7 mouse cellular contexts compared by ENCODE assay signal in genomic region chr13:21253569-21253968, GRCm38 (mm10). TPM values are rescaled to one million over a fixed set of nuclear protein-coding genes. Genes with fewer than 3 reads are reported as not detected.
DNase-seq lines count a peak whose midpoint lies in the region; ATAC-seq lines count a peak whose summit lies in the region.

No protein-coding gene starts in this region.

- H3K9me3 ChIP-seq in liver, embryonic 11.5 days (ENCODE audit: control insufficient read depth, low read length) = no peaks in the 10 kb centered on the region
- no peaks in the 10 kb centered on the region for H3K9me3 ChIP-seq in embryonic facial prominence, embryonic 15.5 days (replicated peaks)
- H3K9me3 ChIP-seq in limb, embryonic 12.5 days = no peaks in the 10 kb centered on the region
- H3K9me3 ChIP-seq in stomach, embryonic 14.5 days (ENCODE audit: control insufficient read depth, low read depth, low read length) = no peaks in the 10 kb centered on the region

- 2% methylated on average over 12 of the region's 12 CpGs for WGBS in liver, embryonic 11.5 days
- 2% methylated on average over 12 of the region's 12 CpGs for WGBS in embryonic facial prominence, embryonic 15.5 days
- WGBS in limb, embryonic 12.5 days = 1% methylated on average over 12 of the region's 12 CpGs
- WGBS in stomach, embryonic 14.5 days = 2% methylated on average over 12 of the region's 12 CpGs

- H3K27ac ChIP-seq in liver, embryonic 11.5 days (ENCODE audit: low read depth, low read length) = no peak overlapping the region
- no peak overlapping the region for H3K27ac ChIP-seq in embryonic facial prominence, embryonic 15.5 days (replicated peaks)
- H3K27ac ChIP-seq in limb, embryonic 12.5 days = no peak overlapping the region
- no peak overlapping the region for H3K27ac ChIP-seq in stomach, embryonic 14.5 days (ENCODE audit: low read length)

- peak overlapping the region; percentile 61 for H3K4me3 ChIP-seq in liver, embryonic 11.5 days (ENCODE audit: low read depth, low read length)
- H3K4me3 ChIP-seq in embryonic facial prominence, embryonic 15.5 days (replicated peaks) = peak overlapping the region; percentile 51
- peak overlapping the region; percentile 49 for H3K4me3 ChIP-seq in limb, embryonic 12.5 days (replicated peaks)
- H3K4me3 ChIP-seq in stomach, embryonic 14.5 days (ENCODE audit: low read depth, low read length) = peak overlapping the region; percentile 42

- no peak for ATAC-seq in liver, embryonic 11.5 days (replicated peaks; ENCODE audit: low FRiP score)
- no peak for ATAC-seq in embryonic facial prominence, embryonic 15.5 days (ENCODE audit: insufficient number of reproducible peaks, low FRiP score, low TSS enrichment, low read depth)
- ATAC-seq in limb, embryonic 12.5 days (ENCODE audit: insufficient number of reproducible peaks, insufficient read depth, low FRiP score, low TSS enrichment, low read depth) = peak; percentile 46; the same call in 1 of the 2 replicates
- ATAC-seq in stomach, embryonic 14.5 days (ENCODE audit: insufficient number of reproducible peaks, insufficient read depth, low FRiP score, low read depth) = no peak

- peaks cover 4% of the 10 kb centered on the region; the same call in 1 of the 2 replicates for H3K27me3 ChIP-seq in liver, embryonic 11.5 days (replicated peaks; ENCODE audit: control insufficient read depth, insufficient read depth, low read length)
- H3K27me3 ChIP-seq in embryonic facial prominence, embryonic 15.5 days = no peaks in the 10 kb centered on the region; the same call in 1 of the 2 replicates
- peaks cover 28% of the 10 kb centered on the region for H3K27me3 ChIP-seq in limb, embryonic 12.5 days
- H3K27me3 ChIP-seq in stomach, embryonic 14.5 days (ENCODE audit: control insufficient read depth, insufficient read depth, low read length) = no peaks in the 10 kb centered on the region

- DNase-seq in liver, embryonic 11.5 days (ENCODE audit: low spot score) = peak; percentile 45
- no peak for DNase-seq in liver
- no peak for DNase-seq in gastrocnemius, adult 8-10 months (ENCODE audit: low spot score in 2 of 2)
- no peak for DNase-seq in adrenal gland, adult 2 months

- no peaks in the 10 kb centered on the region for H3K36me3 ChIP-seq in liver, embryonic 11.5 days (ENCODE audit: control insufficient read depth, insufficient read depth, low read length)
- H3K36me3 ChIP-seq in embryonic facial prominence, embryonic 15.5 days = no peaks in the 10 kb centered on the region
- no peaks in the 10 kb centered on the region for H3K36me3 ChIP-seq in limb, embryonic 12.5 days
- no peaks in the 10 kb centered on the region for H3K36me3 ChIP-seq in stomach, embryonic 14.5 days (ENCODE audit: control insufficient read depth, insufficient read depth, low read length)

- peak overlapping the region; percentile 92 for H3K4me2 ChIP-seq in liver, embryonic 11.5 days
- peak overlapping the region; percentile 67 for H3K4me2 ChIP-seq in embryonic facial prominence, embryonic 15.5 days (replicated peaks)
- H3K4me2 ChIP-seq in limb, embryonic 12.5 days = peak overlapping the region; percentile 64
- H3K4me2 ChIP-seq in stomach, embryonic 14.5 days (replicated peaks; ENCODE audit: low read depth, low read length) = peak overlapping the region; percentile 67

- H3K9ac ChIP-seq in liver, embryonic 11.5 days (ENCODE audit: low read depth, low read length) = peak overlapping the region; percentile 61
- H3K9ac ChIP-seq in embryonic facial prominence, embryonic 15.5 days = 0 out of 2 replicates have a peak overlapping the region, but pooled peaks have one; percentile 21
- H3K9ac ChIP-seq in limb, embryonic 12.5 days (replicated peaks) = peak overlapping the region; percentile 45; the same call in 1 of the 2 replicates
- 0 out of 2 replicates have a peak overlapping the region, but pooled peaks have one; percentile 3 for H3K9ac ChIP-seq in stomach, embryonic 14.5 days (replicated peaks; ENCODE audit: low read depth, low read length)

- H3K4me1 ChIP-seq in liver, embryonic 11.5 days (replicated peaks; ENCODE audit: control insufficient read depth, insufficient read depth, low read length) = no peaks in the 10 kb centered on the region; the same call in 1 of the 2 replicates
- peaks cover 7% of the 10 kb centered on the region; the same call in 1 of the 2 replicates for H3K4me1 ChIP-seq in embryonic facial prominence, embryonic 15.5 days
- H3K4me1 ChIP-seq in limb, embryonic 12.5 days (replicated peaks) = no peaks in the 10 kb centered on the region; the same call in 1 of the 2 replicates
- H3K4me1 ChIP-seq in stomach, embryonic 14.5 days (ENCODE audit: control insufficient read depth, insufficient read depth, low read length) = peaks cover 6% of the 10 kb centered on the region; the same call in 1 of the 2 replicates

RNA-seq across cellular contexts. Expression of gene Gpx5, which starts 39.0 kb away (rescaled TPM):
- polyA plus RNA-seq in liver, embryonic 11.5 days (2014; fragmentation: Nextera tagmentation; extraction: Ambion mirVana) = not detected in 2 replicates
- not detected in 2 replicates for polyA plus RNA-seq in embryonic facial prominence, embryonic 15.5 days (2015; fragmentation: Nextera tagmentation; extraction: Ambion mirVana)
- not detected in 2 replicates for polyA plus RNA-seq in limb, embryonic 12.5 days (2016; fragmentation: Nextera tagmentation; extraction: Ambion mirVana)
- polyA plus RNA-seq in stomach, embryonic 14.5 days (2014; fragmentation: Nextera tagmentation; extraction: Ambion mirVana) = not detected in 2 replicates
- total RNA-seq in gastrocnemius, adult 8-10 months (2022) = not detected
- total RNA-seq in adrenal gland, adult 2 months (2021) = not detected
- not detected in 2 replicates for polyA plus RNA-seq in adrenal gland, adult 2 months (2012; rRNA removed)

RNA-seq across cellular contexts. Expression of gene Gpx6, which starts 58.4 kb away (rescaled TPM):
- not detected in 2 replicates for polyA plus RNA-seq in liver, embryonic 11.5 days (2014; fragmentation: Nextera tagmentation; extraction: Ambion mirVana)
- polyA plus RNA-seq in embryonic facial prominence, embryonic 15.5 days (2015; fragmentation: Nextera tagmentation; extraction: Ambion mirVana) = not detected in 2 replicates
- 0.60 and 0.73 TPM in 2 replicates for polyA plus RNA-seq in limb, embryonic 12.5 days (2016; fragmentation: Nextera tagmentation; extraction: Ambion mirVana)
- not detected in 2 replicates for polyA plus RNA-seq in stomach, embryonic 14.5 days (2014; fragmentation: Nextera tagmentation; extraction: Ambion mirVana)
- not detected for total RNA-seq in gastrocnemius, adult 8-10 months (2022)
- total RNA-seq in adrenal gland, adult 2 months (2021) = not detected
- polyA plus RNA-seq in adrenal gland, adult 2 months (2012; rRNA removed) = not detected in 2 replicates

Comparison
In these comparisons a context has a peak if more than half of its experiments do, and no peak if none do; other contexts are left out.
1. H3K9ac ChIP-seq: peak in every context shown above with its lines; median percentile 61 in liver, embryonic 11.5 days; 45 in limb, embryonic 12.5 days; 21 in embryonic facial prominence, embryonic 15.5 days; 3 in stomach, embryonic 14.5 days.